Mouse (Mus musculus) heart, postnatal 25 days (tissue): ENCODE measurements at regions not wholly inside any gene's neighbourhood (a gene's known extent, or its start where the extent isn't known, plus 50 kb on each side); places are given as distances from the start of the nearest gene placed in this dataset.

Experiments
- DNase-seq: peaks from one replicate; pipeline ENCODE4 v3.0.0; 2022; ENCODE audit warnings: low spot score
- intact Hi-C: fragments of 180-260 bp; cut with DNase I; formaldehyde crosslinking; loops from one replicate; pipeline ENCODE4 v1.15.1; 2025

DNA sequence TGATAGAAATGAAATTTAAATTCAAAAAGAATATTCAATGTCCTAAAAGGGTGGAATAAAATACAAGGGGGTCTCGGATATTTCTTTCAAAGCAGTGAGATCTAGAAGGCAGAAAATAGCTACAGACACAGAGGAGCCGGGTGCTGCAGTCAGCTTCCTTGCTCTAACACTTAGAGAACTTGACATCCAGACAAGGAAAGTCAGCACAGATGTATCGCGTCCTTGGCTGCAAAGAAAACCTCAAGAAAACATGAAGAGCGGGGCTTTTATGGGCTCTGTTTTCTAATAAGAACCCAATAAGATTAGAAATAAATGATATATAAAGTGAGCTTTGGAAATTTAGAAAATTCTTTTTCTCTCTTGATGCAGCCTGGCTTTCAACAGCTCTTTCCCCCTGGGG is 53.1 kb upstream of the Glis3 start:
- intact Hi-C loops = no loop called here

DNA sequence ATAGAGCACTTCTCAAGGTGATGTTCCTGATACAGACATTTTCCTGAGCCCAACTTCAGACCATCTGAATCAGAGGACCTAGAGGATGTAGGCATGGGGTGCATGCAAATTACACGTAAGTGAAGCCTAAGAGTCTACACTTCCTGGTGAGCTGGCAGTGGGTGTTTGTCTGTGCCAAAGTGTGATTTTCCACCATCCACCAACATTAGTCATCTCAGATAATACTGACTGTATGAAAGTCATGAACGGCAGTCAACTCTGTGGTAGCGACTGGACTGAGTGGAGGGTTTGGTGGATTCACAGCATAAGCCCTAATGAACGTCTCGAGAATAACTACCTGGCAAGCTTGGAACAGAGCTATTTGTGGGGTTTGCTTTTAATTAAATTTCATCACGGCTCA is 53.9 kb upstream of the Glis3 start:
- intact Hi-C loops = no loop called here
- no peak for DNase-seq

More for the DNA sequence above, 53.1 kb upstream of the Glis3 start:
- no peak for DNase-seq

DNA sequence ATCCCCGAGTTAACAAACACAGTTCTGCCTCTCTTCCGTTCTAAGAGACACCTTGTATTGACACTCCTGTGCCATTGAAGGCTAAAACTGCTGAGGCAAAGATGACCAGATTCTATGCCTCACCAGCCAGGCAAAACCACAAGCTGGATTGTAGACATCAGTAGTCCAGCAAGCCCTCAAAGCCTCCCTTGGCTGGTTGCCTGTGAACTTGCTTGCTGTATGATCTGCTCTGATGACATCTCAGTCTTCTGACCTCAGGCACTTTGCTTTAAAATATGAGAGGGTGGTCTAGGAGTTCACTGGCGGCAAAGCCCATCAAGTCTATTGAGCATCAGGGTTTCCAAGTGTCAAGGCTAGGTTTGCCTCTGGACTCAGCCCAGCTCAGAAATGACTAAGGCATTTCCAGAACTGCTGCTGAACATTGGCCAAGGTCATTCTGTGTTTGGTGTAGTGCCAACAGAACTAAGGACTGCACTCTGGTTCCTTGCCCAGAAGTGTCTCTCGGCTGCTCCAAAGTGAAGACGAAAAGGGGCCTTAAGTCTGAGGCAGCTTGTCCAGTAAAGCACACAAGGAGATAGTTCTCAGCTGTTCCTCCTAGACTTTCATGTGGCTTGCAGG is 63.4 kb upstream of the Glis3 start:
- intact Hi-C loops = no loop called here
- DNase-seq = peak; percentile 26

DNA sequence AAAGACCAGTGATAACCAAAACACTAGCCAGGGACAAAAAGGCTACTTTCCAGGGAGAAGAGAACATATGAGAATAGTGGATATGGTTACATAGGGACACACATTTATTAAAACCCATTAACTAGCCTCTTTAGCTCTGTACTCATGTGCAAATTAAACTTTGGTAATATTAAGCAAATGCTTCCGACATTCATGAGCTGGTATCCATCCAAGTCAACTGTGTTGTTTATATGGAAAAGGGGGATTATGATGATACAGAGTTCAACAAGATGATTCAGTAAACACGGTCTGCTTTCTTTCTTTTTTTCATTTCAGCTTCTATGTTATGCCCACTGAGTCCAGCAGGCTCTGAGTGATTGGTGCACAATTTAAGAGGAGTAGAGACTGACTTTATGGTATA is 65.2 kb upstream of the Glis3 start:
- no peak for DNase-seq
- intact Hi-C loops = no loop called here

DNA sequence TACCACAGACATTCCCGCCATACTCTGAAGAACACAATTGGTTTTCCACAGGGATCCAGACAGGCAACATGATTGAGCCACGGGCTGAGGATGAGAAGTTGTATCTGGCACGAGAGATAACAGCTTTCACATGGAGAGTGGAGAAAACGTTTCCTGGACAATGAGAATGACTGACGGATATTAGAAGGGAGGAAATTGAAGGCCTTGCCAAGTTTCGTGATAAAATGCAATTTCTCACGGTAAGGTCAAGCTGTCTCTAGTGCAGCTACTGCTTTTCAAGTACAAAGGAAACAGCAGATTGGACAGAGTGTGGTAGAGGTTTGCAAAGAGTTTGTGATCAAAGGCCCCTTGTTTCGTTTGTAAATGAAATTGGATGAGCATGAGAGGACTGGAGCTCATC is 65.7 kb upstream of the Glis3 start:
- no peak for DNase-seq
- intact Hi-C loops = no loop called here

DNA sequence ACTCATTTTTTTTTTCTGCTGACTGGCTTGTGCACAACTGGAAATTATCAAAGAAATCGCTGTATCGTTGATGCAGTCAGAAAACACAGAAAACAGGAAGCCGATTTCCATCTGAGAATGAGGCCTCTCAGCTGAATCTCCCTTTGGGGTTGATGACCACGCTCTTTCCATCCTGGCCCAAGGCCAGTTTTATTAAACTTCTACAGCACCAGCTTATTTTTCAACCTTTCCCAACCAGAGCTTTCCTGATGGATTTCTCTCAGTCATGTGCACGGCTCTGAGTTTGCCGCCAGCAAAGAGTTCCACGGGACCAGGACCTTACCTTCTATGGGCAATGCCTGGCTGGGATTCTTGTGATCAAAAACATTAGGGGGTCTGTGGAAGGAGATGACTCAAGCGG is 71.2 kb upstream of the Glis3 start:
- no peak for DNase-seq
- intact Hi-C loops = loop anchor here (10.0 kb wide), 1 partner anchor 586 kb away; no protein-coding TSS in a partner anchor

DNA sequence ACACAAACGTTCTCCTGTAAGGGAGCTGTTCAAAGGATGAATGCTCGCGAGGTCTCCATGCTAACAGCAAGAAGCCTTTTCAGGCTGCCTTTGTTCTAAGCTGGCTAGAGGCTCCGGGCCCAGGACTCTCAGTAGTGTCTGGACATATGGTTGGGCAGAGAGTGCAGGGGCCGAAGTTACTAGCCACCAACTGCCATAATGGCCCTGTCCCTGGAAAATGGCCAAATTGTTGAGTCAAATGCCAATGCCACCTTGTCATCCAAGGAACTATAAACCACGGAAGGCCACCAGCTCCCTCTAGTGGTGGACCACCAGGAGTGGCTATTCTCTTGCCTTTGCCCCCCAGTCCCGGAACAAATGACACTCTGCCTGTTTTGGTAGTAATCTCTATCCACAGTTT is 76.0 kb upstream of the Slc1a1 start:
- intact Hi-C loops = loop anchor here (10.0 kb wide), 1 partner anchor 594 kb away; no protein-coding TSS in a partner anchor

DNA sequence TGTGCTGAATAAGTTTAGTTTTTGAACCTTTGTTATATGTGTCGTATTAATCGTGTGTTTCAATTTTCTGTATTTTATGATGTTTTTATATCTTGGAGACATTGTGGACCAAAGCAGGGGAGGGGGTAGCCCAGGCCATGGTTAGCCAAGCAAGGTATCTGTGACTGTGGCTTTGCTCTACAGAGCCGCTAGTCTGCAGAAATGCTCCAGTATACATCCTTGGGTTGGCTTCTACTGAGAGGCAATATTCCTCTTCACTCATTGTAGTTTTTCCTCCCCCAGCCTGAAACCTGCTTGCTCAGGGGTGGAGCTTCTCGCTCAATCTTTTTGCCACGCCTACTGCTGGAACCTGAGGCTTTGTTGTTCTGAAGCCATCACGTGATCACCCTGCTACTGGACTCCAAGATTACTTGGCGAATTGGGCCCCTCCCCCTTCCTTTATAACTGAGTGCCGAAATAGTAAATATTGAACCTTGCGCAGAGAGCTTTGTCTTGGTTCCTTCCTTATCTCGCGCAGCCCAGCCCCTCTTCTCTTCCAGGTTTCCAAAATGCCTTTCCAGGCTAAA is 70.0 kb upstream of the Slc1a1 start:
- intact Hi-C loops = loop anchor here (10.0 kb wide), 1 partner anchor 1320 kb away; no protein-coding TSS in a partner anchor
- no peak for DNase-seq

More for the DNA sequence above, 76.0 kb upstream of the Slc1a1 start:
- DNase-seq = no peak

DNA sequence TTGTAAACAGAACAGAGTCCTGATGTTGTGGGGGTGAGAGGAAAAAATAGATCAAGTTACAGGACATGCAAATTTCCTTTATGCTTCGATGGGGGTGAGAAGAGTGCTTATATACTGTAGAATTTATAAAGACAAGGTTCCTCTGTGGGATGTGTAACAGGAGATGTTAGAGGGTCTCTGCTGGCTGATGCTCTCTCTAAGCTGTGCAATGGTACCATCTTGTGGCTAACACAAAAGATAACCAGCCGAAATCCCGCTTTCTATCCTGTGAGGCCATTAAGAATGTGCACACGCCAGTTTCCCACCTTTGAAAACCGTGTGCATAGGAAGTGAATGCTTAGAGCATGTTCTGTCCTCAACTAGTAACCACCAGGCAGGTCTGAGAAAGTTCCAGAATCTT is 66.6 kb upstream of the Slc1a1 start:
- DNase-seq = no peak

DNA sequence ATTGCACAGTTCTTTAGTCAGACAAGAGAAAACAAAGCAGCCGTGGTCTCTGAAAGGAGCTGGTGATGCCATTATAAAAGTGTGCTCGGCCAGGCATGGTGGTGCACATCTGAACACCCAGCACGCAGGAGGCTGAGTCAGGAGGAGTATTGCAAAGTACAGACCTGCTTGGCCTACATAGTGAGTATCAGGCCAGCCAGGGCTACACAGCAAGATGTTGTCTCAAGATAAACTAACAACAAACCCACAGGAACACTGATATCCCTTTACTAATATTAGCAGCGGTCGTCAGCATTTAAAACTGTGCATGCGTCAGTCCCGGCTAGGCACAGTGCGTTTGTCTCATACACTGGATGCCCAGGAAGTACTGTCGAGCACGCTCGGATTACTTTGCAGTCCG is 64.4 kb upstream of the Slc1a1 start:
- intact Hi-C loops = loop anchor here (10.0 kb wide), 3 partner anchors 154 to 724 kb away; no protein-coding TSS in a partner anchor
- no peak for DNase-seq

More for the DNA sequence above, 66.6 kb upstream of the Slc1a1 start:
- intact Hi-C loops = loop anchor here (10.0 kb wide), 1 partner anchor 1323 kb away; no protein-coding TSS in a partner anchor

DNA sequence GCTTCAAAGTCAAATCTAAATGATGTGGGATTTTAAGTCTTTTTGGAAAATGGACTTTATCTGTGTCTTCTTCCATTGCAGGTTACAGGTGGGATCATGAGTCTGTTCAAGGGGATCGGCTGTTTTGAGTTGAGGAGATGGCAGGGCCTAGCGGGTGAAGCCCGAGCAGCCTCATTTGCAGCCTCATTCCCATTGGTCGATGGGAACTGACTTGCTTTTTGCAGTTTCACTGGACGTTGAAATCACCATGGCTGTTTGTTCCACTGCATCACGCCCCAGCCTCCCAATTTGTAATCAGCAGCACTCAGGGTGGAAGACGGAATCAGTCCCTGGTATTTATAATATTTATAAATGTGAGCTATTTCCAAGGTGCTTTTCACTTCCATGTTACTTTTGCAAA is 63.0 kb upstream of the Slc1a1 start:
- DNase-seq = no peak
- intact Hi-C loops = loop anchor here (10.0 kb wide), 3 partner anchors 153 to 723 kb away; no protein-coding TSS in a partner anchor

DNA sequence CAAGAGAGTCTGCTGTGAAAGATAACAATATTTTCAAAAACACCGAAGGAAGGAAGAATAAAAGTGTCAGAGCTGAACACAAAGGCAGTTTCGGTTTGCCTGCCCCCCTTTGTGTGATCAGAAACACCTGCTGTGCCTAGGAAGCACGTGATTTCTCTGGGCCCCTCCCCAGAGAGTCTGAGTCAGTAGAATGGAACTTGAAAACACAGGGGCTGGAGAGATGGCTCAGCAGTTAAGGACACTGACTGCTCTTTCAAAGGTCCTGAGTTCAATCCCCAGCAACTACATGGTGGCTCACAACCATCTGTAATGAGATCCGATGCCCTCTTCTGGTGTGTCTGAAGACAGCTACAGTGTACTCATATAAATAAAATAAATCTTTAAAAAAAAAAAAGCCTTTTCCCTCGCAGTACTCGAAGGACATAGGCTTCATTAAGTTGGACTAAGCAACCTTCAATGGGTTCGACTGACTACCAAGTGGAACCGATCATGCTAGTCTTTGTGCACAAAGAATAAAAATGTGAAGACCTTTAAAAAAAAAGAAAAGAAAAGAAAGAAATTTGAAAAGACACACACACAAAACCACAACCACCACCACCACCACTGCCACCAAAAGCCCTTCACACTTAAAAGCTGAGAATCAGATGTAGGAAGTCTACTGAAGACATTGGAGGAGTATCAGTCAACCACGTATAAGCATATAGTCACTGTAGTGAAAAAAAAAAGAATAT is 61.8 kb upstream of the Slc1a1 start:
- intact Hi-C loops = loop anchor here (10.0 kb wide), 3 partner anchors 152 to 722 kb away; no protein-coding TSS in a partner anchor
- DNase-seq = no peak

DNA sequence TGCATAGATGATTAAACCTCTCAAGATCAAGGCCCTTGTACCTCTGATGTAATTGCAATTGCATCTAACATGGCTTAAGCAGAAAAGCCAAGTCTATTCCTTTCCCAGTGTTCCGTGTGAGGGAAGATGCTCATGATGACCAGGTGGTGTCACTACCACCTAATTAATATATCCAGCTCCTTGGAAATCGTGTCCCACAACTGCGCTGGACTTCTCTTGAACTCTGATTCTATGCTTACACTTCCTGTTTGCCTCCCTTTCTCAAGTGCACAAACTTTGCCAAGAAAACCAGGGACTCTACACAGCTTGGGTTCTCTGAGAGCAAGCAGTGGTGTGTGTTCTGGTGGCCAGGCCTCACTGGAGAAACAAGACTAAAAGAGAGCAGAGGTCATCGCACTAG is 58.0 kb upstream of the Slc1a1 start:
- no peak for DNase-seq
- intact Hi-C loops = loop anchor here (2.0 to 10.0 kb wide), 7 partner anchors 105 to 718 kb away; partner anchors contain the start of genes 4430402I18Rik and Jak2

DNA sequence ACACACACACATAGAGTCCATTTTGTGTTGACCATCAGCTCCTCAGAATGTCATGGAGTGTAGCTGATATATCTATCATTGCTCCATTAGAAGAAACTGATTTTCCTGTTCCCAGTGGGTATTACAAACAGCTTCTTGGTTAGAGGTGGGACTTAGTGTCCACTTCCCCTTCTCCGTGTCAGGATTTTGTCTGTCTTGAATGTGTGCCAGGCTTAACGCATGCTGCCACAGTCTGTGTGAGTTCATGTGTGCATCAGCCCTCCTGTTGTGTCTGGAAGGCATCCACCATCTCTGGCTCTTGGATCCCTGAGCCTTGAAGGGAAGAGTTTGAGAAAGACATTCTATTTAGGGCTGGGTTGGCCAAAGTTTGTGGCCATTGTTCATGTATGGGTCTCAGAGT is 57.2 kb upstream of the Slc1a1 start:
- intact Hi-C loops = loop anchor here (2.0 to 10.0 kb wide), 7 partner anchors 105 to 717 kb away; partner anchors contain the start of genes 4430402I18Rik and Jak2
- DNase-seq = no peak

DNA sequence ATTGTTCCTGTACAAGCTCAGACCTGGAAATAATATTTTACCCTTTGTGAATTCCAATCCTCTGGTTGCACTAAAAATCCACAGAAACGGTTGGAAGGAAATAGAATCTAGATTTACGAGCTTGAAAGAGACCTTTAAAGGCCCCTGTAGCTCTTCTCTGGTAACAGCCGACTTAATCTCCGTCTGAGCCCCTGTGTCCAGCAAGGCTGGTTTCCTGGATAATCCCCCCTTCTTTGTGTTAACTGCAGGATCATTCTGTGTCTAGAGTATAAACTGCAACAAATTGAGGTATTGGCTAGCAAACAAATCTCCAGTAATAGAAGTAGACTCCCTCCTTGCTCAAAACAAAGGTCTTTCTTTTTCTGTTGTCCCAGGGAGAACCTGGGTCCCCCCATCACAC is 56.5 kb upstream of the Slc1a1 start:
- intact Hi-C loops = loop anchor here (5.0 to 10.0 kb wide), 6 partner anchors 104 to 716 kb away; partner anchors contain the start of genes 4430402I18Rik and Jak2
- DNase-seq = no peak

DNA sequence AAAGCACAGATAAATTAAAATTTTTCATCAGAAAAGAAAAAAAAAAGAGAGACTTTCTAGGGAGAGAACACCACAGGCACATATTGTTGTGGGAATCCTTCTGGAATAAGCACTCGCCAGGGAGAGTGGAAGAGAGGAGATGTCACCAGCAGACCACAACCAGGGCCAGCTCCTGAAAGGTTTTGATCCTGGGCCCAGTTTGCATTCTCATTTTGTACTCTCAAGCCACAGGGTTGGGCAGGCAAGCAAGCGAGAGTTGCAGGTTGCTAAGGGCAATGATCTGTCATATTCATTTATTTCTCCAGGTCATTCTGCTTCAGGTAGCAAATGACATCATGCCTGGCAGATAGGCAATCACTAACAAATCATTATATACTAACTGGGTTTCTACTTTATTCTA is 52.9 kb upstream of the Slc1a1 start:
- no peak for DNase-seq
- intact Hi-C loops = no loop called here
